Mouse (Mus musculus): ENCODE results near the gene Hnmt. TPM values are rescaled to one million over a fixed set of nuclear protein-coding genes. Genes with fewer than 3 reads are reported as not detected.

Hnmt gene
- not detected for polyA plus RNA-seq (2017; shearing (Covaris generic))

DNA sequence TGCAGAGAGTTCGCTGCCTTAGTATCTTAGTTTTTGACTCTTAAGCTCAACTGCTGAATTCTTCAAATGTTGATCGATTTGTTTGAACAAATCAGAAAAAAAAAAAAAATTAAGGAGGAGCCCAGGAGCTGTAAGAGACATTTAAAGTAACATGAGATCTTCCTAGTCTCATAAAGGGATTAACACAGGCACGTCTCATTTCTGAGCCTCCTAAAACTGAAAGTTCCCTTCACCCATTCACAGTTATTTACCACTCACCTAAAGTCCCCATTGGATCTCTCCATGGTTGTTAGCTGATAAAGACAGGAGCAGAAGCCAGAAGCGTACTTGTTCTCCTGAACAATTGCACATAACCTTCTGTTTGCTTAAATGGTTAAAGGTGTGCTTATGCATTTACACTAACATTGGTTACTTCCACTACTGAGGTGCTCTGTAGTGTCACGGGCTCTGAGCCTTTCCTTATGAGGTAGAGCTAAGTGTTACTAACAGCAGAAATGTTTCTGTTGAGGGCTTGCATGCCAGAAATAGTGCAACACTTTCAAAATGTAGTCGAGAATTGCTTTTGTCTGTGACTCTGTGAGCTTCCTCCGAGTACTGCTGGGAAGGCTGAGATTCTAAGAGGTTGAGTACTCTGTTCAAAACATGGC, at the start of gene Hnmt:
Gene Hnmt (minus strand): TSS at position 51 of the 647 bp plus-strand sequence.

DNA sequence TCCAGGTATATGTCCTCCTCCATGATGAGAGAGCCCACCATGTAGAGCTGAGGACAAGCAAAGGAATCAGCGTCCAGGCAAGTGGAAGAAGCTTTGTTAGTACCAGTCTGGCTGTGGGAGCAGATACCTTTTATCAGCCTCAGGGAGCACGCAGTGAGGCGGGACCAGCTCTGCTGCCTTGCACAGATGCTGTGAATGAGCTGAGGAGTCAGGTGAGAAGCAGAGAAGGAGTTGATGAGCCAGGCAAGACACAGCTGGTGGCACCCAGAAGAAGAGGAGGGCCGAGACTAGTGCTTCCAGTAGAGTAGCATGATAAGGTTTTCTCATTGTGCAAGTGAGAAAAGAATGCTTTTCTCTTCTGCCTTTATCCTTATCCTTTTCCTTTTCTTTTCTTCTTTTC, 47.3 kb upstream of the Hnmt start, which contains the start of gene Tbpl2:
Gene Tbpl2 (minus strand): TSS at position 101 of the 400 bp plus-strand sequence.

Other genes with a start within 250 kb of the Hnmt start
- not detected for gene Tbpl2, start 47.2 kb upstream of the Hnmt start, polyA plus RNA-seq (2017; shearing (Covaris generic))
- gene Il1f8, start 103.8 kb upstream of the Hnmt start, polyA plus RNA-seq (2017; shearing (Covaris generic)): not detected
- under 1 TPM in 1 of 2 experiments, not detected in 1; 0.29 TPM for gene Il1f9, start 137.1 kb upstream of the Hnmt start, polyA plus RNA-seq (2017; shearing (Covaris generic))
- not detected for gene Il1f6, start 166.0 kb upstream of the Hnmt start, polyA plus RNA-seq (2017; shearing (Covaris generic))
- not detected for gene Il1f5, start 227.6 kb upstream of the Hnmt start, polyA plus RNA-seq (2017; shearing (Covaris generic))
- gene Il1f10, start 241.8 kb upstream of the Hnmt start, polyA plus RNA-seq (2017; shearing (Covaris generic)): not detected